Mouse (Mus musculus): Measurements from ENCODE around the gene Synj1. TPM values are rescaled to one million over a fixed set of nuclear protein-coding genes. Genes with fewer than 3 reads are reported as not detected.

Synj1 gene
- total RNA-seq, 1 experiment from 2014 or later = 87.6 TPM

GRCm38 (mm10) chr16:91015761-91016160, 4.7 kb upstream of the Synj1 start:
- no peak for ATAC-seq (ENCODE audit: extremely low read depth, insufficient number of reproducible peaks, low FRiP score, poor library complexity, severe bottlenecking)

- ATAC-seq (ENCODE audit: extremely low read depth, insufficient number of reproducible peaks, low FRiP score, poor library complexity, severe bottlenecking) = peak; percentile 40; the same call in 1 of the 2 replicates
Observed at GRCm38 (mm10) chr16:91011847-91012246, 739 bp upstream of the Synj1 start.

DNA sequence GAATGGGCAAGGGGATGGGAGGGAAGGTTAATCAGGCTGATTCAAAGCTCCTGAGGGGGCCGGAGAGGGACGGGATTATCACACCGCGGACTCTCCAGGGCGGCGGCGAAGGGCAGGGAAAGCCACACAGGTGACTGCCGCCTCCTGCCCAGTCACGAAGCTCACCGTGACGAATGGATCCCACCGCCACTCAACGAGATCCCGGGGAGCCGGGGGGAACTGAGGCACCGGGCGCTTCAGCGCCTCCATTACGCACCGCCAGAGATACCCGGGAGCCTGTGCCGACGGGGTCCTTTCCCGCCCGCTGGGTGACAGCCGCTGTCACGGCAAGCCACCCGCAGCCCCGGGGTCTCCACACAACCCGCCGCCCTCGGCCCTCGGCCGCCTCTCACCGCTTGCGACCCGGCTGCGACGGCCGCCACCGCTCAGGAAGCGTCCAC, 507 bp downstream of the Synj1 start:
- no peak for ATAC-seq (ENCODE audit: extremely low read depth, insufficient number of reproducible peaks, low FRiP score, poor library complexity, severe bottlenecking)

GRCm38 (mm10) chr16:91009942-91010529, 1.1 kb downstream of the Synj1 start:
- ATAC-seq (ENCODE audit: extremely low read depth, insufficient number of reproducible peaks, low FRiP score, poor library complexity, severe bottlenecking) = no peak

GRCm38 (mm10) chr16:91004915-91005538, 6.1 kb downstream of the Synj1 start:
- no peak for ATAC-seq (ENCODE audit: extremely low read depth, insufficient number of reproducible peaks, low FRiP score, poor library complexity, severe bottlenecking)

GRCm38 (mm10) chr16:91001098-91001497, 10.0 kb downstream of the Synj1 start:
- 0 out of 2 replicates have a peak, but pooled peaks have one; percentile 35 for ATAC-seq (ENCODE audit: extremely low read depth, insufficient number of reproducible peaks, low FRiP score, poor library complexity, severe bottlenecking)

GRCm38 (mm10) chr16:90999827-91000226, 11.3 kb downstream of the Synj1 start:
- peak; percentile 53; the same call in 1 of the 2 replicates for ATAC-seq (ENCODE audit: extremely low read depth, insufficient number of reproducible peaks, low FRiP score, poor library complexity, severe bottlenecking)

GRCm38 (mm10) chr16:90997822-90998221, 13.3 kb downstream of the Synj1 start:
- no peak for ATAC-seq (ENCODE audit: extremely low read depth, insufficient number of reproducible peaks, low FRiP score, poor library complexity, severe bottlenecking)

DNA sequence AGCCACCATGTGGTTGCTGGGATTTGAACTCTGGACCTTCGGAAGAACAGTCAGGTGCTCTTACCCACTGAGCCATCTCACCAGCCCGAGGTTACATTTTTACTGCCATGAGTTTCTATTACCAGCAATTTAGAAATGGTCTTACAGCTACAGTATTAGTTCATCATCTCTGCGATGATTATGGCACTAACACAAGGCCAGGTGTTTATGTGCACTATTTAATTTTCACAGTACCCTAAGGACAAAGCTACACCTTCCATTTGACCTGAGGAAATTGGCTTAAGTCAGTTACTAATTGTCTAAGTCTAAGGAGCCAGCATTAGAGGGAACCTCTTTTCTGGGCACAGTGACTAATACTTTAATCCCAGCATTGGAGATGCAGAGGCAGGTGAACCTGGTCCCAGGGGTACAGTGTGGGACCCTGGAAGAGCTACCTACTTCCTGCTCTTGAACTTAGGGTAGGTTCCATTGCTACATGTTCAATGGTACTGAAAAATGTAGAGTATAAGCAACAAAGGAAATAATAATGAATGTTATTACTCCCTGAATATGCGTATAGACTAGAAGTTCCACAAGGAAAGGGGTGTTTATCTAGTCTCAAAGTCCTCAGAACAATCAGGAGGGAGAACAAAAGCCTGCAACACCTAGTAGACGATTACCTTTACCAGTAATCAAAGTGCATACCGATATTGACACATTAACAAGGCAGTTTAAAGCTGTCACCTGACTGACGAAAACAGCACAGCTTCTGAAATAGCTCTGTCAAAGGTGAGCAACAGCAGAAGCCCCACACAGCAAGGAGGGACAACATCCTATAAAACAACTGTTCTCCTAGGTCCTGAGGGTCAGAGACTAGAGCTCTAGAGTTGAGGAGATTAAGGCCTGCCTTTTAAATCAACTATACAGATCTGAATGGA, 14.5 kb downstream of the Synj1 start:
- no peak for ATAC-seq (ENCODE audit: extremely low read depth, insufficient number of reproducible peaks, low FRiP score, poor library complexity, severe bottlenecking)

DNA sequence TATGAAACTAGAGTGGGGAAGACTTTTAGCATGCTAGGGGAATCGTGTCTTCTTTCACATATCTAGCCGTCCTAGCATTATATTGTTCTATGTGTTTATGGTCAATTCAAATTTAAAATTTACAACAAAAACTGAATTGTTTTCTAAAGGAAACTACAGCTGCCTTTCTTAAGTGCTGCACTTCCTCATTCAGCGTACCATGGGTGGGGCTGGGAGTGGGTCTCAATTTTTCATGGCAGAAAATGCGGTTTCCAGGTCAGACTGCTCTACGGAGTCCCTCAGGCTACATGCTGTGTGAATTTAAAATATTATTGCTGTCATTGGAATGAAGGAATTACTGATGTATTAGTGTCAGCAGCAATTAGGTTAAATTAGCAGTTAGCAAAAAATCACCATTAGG, 15.6 kb downstream of the Synj1 start:
- ATAC-seq (ENCODE audit: extremely low read depth, insufficient number of reproducible peaks, low FRiP score, poor library complexity, severe bottlenecking) = no peak

DNA sequence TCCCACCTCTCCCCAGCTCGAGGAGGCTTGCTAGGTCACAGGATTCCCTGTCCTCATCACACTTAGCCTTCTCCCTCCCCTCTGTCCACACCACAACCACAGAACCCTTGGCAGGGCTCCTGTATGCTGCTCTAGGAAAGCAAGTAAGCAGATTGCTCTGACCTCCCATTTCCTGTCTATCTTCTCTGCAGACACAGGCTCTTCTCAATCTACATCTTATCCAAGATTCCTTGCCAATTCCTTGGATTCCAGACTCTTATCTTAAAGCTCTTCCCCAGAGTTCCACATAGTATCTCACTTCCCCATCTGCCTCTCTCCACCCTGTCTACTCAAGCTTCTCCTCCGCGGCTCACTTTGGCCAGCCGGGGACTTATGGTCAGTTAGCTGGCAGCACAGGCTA, 16.1 kb downstream of the Synj1 start:
- no peak for ATAC-seq (ENCODE audit: extremely low read depth, insufficient number of reproducible peaks, low FRiP score, poor library complexity, severe bottlenecking)

- ATAC-seq (ENCODE audit: extremely low read depth, insufficient number of reproducible peaks, low FRiP score, poor library complexity, severe bottlenecking) = no peak
Observed at GRCm38 (mm10) chr16:90989162-90989561, 21.9 kb downstream of the Synj1 start.

GRCm38 (mm10) chr16:90988665-90989064, 22.4 kb downstream of the Synj1 start:
- ATAC-seq (ENCODE audit: extremely low read depth, insufficient number of reproducible peaks, low FRiP score, poor library complexity, severe bottlenecking) = no peak

DNA sequence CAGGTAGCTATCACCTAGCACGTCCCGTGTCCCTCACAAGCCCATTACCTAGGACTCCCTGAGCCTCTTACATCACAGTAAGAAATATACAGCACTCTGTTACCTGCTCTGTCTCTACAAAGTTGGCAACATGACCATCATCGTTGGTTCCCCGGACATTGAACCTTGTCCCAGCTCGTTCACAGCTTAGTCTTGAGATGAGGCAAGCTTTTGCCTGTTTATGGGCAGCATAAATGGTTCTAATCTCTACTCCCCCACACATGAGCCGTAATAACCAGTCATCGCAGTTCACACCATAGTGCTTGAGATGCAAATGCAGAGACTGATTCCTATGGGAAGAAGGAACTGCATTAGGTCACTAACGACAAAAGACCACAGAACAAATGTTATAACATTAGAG, 23.1 kb downstream of the Synj1 start:
- no peak for ATAC-seq (ENCODE audit: extremely low read depth, insufficient number of reproducible peaks, low FRiP score, poor library complexity, severe bottlenecking)

DNA sequence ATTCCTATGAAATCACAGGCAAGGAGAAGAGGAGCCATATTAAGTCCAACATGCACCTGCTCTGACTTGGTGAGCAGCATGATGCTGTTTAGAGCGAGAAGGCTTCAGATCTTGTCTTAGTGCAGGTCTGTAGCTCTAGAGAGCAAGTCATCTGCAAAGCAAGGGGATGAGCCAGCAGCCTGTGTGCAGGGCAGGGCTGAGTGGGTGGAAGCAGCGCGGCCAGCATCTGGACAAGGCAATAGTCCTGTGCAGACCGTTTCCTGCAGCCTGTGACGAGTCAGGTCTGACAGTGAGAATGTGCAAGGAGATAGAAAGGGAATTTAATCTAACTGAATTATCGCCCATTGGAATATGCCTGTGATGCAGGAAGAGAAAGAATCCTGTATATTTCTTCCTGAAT, 40.1 kb downstream of the Synj1 start:
- no peak for ATAC-seq (ENCODE audit: extremely low read depth, insufficient number of reproducible peaks, low FRiP score, poor library complexity, severe bottlenecking)

- ATAC-seq (ENCODE audit: extremely low read depth, insufficient number of reproducible peaks, low FRiP score, poor library complexity, severe bottlenecking) = no peak
Observed at GRCm38 (mm10) chr16:90966241-90966640, 44.9 kb downstream of the Synj1 start.

DNA sequence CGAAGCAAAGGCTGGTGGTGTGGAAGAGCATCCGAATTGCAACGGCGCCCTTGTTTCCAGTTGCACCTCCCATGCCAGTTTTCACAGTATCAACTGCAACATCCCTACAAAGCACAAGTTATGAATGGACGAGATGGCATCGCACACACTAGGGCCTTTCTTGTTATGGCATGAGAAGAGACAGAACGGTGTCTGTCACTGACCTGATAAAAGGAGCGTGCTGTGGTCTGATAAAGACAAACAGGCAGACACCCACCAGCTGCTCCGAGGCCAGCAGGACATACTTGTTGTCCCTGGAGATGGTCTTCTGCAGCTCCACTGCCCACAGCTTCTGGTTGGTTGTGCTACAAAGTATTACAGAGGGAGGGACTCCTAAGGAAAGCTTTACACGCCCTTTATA, 46.8 kb downstream of the Synj1 start:
- no peak for ATAC-seq (ENCODE audit: extremely low read depth, insufficient number of reproducible peaks, low FRiP score, poor library complexity, severe bottlenecking)

DNA sequence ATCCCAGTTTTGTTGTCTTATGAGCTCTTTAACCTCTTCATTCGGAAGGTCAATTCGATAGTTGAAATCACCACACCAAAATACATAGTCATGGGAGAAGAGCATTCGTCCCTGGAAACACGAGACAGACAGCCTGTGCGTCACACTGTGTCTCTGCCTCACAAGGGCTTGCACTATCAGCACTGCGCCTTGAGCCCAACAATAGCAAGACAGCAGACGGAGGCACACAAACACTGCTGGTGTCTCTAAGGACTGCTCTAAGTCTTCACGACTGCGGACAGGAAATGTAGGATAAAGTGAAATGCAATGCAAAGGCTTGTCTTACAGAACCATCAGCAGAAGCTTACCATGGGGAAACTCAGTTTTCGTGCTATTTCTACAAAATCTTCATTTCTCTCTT, 47.2 kb downstream of the Synj1 start:
- no peak for ATAC-seq (ENCODE audit: extremely low read depth, insufficient number of reproducible peaks, low FRiP score, poor library complexity, severe bottlenecking)

DNA sequence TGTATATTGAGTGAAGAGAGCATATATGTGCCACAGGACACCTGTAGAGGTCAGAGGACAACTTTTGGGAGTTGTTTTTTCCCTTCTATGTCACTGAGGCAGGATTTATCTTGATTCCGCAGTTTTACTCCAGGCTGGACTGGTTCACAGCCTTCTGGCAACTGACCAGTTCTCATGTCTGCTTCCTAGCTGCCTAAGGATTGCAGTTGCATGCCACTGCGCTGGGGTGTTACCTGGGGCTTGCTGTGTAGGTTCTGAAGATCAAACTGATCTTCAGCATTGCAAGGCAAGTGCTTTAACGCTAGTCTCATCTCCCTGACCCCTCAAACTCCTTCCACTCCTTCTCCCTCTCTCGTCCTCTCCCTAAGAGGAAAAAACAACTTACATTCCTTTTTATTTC, 47.9 kb downstream of the Synj1 start:
- no peak for ATAC-seq (ENCODE audit: extremely low read depth, insufficient number of reproducible peaks, low FRiP score, poor library complexity, severe bottlenecking)

All from neutrophil, adult 5-6 weeks (primary cell).